Mouse (Mus musculus): Measurements from ENCODE around the gene Ttc21b. TPM values are rescaled to one million over a fixed set of nuclear protein-coding genes. Genes with fewer than 3 reads are reported as not detected.
"Not testable (repeated sequence)": the region's sequence is repeated elsewhere in the genome, so short reads cannot be mapped to it uniquely, and the experiment has no call there.

Gene Ttc21b
- polyA plus RNA-seq, 1 experiment from 2014 or later: 15.4 TPM

DNA sequence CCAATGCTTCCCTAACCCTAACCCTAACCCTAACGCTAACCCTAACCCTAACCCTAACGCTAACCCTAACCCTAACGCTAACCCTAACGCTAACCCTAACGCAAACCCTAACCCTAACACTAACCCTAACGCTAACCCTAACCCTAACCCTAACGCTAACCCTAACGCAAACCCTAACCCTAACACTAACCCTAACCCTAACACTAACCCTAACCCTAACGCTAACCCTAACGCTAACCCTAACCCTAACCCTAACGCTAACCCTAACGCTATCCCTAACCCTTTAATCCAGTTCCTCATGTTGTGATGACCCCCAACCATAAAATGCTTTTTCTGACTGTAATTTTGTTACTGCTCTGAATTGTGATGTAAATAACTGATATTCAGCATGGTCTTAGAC lies 67.2 kb downstream of the Ttc21b start:
- H3K27me3 ChIP-seq (ENCODE audit: poor library complexity, severe bottlenecking); H3K27ac ChIP-seq; H3K4me3 ChIP-seq; H3K4me1 ChIP-seq; DNase-seq (ENCODE audit: extremely low spot score, low spot score); H3K9me3 ChIP-seq: not testable (repeated sequence)
- H3K36me3 ChIP-seq (replicated peaks): peaks cover 33% of the 10 kb centered on the region
- 98% methylated on average over 12 of the region's 12 CpGs for WGBS

DNA sequence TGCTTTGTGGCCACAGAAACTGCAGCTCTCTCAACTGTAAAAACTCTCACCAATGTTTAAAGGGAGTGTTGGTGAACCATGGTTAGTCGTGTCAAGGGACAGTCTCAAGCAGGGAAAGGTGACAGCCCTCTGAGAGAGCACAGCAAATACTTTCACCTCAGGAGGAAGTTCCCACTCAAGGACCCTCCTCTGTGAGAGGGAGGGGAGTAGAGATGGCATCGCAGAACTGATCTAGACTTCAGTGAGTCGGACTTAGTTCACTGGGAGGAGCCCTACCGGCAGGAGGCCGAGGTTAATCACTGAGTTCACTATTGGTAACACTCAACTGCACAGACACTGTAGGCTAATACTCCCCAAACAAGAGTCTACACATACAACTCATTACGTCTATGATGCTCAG lies 68.9 kb downstream of the Ttc21b start:
- H3K9me3 ChIP-seq: no peaks in the 10 kb centered on the region
- no peak overlapping the region for H3K4me3 ChIP-seq
- WGBS: 77% methylated on average over 6 of the region's 6 CpGs
- H3K27me3 ChIP-seq (ENCODE audit: poor library complexity, severe bottlenecking): no peaks in the 10 kb centered on the region
- H3K36me3 ChIP-seq (replicated peaks): peaks cover 25% of the 10 kb centered on the region
- H3K27ac ChIP-seq: no peak overlapping the region
- DNase-seq (ENCODE audit: extremely low spot score, low spot score): no peak
- peaks cover 4% of the 10 kb centered on the region; the same call in 1 of the 2 replicates for H3K4me1 ChIP-seq

DNA sequence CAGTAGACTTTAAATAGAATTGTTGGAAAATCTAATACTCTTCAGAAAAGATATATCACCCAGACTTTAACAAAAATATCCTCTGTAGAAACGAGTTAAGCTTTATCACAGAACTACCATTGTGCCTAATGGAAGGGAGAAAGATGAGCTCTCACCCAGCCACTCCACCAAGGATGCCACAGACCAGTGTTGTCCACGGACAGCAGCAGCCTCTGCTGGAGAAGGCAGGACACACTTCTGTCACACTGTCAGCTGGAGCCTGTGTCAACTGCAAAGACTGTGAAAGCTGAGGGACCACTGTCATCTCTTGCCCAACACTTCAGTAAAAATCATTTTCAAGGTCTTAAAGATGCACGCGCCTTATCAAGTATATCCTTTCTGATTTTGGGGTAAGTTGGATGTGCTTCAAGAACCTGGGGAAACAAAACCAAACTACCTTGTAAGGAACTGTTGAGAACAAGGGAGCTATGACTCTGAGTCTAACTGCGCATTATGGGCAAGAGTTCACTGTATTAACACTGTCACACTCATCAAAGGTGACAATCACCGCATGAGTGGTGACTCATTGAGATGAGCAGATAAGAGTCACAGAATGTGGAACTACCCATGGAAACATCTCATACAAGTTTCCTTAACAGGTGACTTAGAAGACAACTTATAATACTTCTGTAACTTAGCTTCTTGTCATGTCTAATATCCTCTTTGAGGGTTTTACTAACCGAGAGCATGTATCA lies 71.8 kb downstream of the Ttc21b start:
- H3K4me1 ChIP-seq: peaks cover 20% of the 10 kb centered on the region
- 82% methylated on average over 7 of the region's 7 CpGs for WGBS
- H3K9me3 ChIP-seq: no peaks in the 10 kb centered on the region
- no peak overlapping the region for H3K27ac ChIP-seq
- H3K36me3 ChIP-seq (replicated peaks): peaks cover 13% of the 10 kb centered on the region
- H3K27me3 ChIP-seq (ENCODE audit: poor library complexity, severe bottlenecking): no peaks in the 10 kb centered on the region
- no peak for DNase-seq (ENCODE audit: extremely low spot score, low spot score)
- no peak overlapping the region for H3K4me3 ChIP-seq

DNA sequence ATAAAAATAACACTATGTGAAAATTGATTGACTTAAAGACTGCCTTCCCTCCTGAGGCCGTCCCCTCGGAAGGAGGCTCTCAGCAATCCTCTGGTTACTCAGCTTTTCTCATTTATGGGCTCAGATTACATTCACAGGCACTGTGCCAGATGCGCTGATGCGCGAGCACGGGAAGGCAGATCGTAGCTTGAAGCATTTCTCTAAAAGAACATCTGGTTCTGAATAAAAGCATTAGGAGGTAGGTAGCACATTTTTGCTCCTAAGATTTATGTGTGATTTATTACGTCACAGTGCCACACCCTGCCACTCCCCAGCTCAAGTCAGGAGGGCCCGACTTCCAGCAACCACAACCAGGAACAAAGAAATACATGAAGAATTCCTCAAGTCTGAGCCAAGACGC lies 76.1 kb downstream of the Ttc21b start:
- peaks cover 52% of the 10 kb centered on the region for H3K4me1 ChIP-seq
- peak; percentile 35 for DNase-seq (ENCODE audit: extremely low spot score, low spot score)
- H3K27ac ChIP-seq: 0 out of 2 replicates have a peak overlapping the region, but pooled peaks have one; percentile 30
- peaks cover 2% of the 10 kb centered on the region for H3K36me3 ChIP-seq (replicated peaks)
- no peak overlapping the region for H3K4me3 ChIP-seq
- H3K27me3 ChIP-seq (ENCODE audit: poor library complexity, severe bottlenecking): 0 out of 2 replicates have a peak, but pooled peaks cover 5% of the 10 kb centered on the region
- no peaks in the 10 kb centered on the region for H3K9me3 ChIP-seq
- 58% methylated on average over 10 of the region's 10 CpGs for WGBS

DNA sequence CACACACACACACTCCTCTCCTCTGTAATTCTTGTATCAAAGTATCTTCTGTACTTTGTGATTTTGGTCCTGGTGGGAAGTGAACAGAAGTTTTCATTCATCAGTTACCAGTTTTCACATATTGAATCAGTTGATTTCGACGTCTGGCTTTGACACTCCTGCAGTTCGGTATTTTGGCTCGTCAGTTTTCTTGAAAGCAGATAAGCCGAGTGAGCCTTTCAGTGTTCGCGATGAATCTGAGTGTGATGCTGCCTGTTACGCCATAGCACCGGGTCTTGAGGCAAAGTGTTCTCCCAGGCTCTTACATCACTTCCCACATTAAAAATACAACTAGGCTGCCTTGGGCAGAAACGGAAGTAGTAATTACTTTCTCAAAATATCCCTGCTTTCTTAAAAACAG lies 76.6 kb downstream of the Ttc21b start:
- H3K36me3 ChIP-seq (replicated peaks): peaks cover 2% of the 10 kb centered on the region
- no peak for DNase-seq (ENCODE audit: extremely low spot score, low spot score)
- H3K27me3 ChIP-seq (ENCODE audit: poor library complexity, severe bottlenecking): 0 out of 2 replicates have a peak, but pooled peaks cover 5% of the 10 kb centered on the region
- peak overlapping the region; percentile 82 for H3K27ac ChIP-seq
- no peak overlapping the region for H3K4me3 ChIP-seq
- H3K9me3 ChIP-seq: no peaks in the 10 kb centered on the region
- H3K4me1 ChIP-seq: peaks cover 52% of the 10 kb centered on the region
- 74% methylated on average over 10 of the region's 10 CpGs for WGBS

DNA sequence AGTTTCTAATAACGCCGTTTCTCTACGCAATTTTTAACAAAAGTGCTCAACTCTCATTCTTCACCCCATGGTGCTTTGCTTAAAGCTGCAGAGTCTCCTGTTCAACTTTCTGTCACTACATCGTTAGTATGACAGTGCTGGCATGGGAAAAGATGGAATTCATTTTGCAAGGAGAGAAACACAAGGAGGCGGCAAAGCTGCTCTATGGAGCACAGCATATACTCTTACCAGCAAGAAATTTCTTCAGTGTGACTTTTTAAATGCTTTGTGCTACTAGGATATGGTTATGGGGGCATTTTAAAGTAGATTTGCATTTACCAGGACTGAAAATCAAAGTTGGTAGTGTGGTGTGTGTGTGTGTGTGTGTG lies 77.6 kb downstream of the Ttc21b start:
- WGBS: 56% methylated on average over 5 of the region's 5 CpGs
- Histone ChIP-seq H3K9me3 (no peaks in the 10 kb centered on the region), H3K4me1 (peaks cover 52% of the 10 kb centered on the region), H3K27me3 (ENCODE audit: poor library complexity, severe bottlenecking) (0 out of 2 replicates have a peak, but pooled peaks cover 5% of the 10 kb centered on the region), H3K27ac (peak overlapping the region; percentile 82), H3K36me3 (replicated peaks) (peaks cover 2% of the 10 kb centered on the region), H3K4me3 (peak overlapping the region; percentile 25)
- no peak for DNase-seq (ENCODE audit: extremely low spot score, low spot score)

DNA sequence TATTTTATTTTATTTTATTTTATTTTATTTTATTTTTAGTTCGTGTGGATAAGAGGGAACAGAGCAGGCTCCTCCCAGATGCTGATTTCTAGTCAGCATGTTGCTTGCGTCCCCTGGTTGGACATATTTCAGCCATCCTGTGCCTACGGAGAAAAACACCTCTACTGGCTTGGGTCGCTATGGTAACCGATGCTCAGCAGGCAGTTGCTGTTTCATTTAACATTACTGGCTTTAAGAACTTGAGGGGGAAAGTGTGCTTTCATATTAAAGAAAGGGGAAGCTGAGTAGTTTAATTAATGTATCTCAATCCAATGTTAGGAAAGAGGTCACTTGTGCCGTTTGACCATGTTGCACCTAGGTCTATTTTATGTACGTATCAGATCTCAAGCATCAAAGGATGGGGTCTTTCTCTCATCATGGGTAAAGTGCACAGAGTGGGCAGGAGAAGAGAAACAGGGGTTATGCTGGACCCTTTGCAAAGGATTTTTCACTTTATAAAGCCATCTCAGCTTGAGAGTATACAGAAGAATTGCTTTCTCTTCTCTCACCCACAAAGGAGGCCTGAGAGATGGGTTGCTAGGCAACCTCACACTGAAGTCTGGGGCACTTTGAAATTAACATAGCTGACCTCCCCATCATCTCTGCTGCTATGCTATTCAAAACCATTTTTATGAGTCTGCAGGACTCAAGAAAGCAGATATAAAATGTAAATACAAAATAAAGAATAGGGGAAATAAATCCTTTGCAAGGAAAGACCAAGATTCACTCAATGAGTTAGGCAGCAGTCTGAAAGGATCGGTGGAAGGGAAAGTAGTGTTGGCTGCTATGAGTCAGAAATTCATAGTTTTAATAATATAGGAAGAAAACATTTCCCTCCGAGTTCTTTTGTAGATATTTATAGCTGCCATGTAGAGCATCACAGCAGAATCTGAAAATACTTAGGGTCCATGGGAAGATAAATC lies 78.2 kb downstream of the Ttc21b start:
- Histone ChIP-seq H3K9me3 (no peaks in the 10 kb centered on the region), H3K27me3 (ENCODE audit: poor library complexity, severe bottlenecking) (0 out of 2 replicates have a peak, but pooled peaks cover 5% of the 10 kb centered on the region), H3K27ac (peak overlapping the region; percentile 82), H3K36me3 (replicated peaks) (peaks cover 2% of the 10 kb centered on the region), H3K4me3 (peak overlapping the region; percentile 25), H3K4me1 (peaks cover 50% of the 10 kb centered on the region)
- peak; percentile 54 for DNase-seq (ENCODE audit: extremely low spot score, low spot score)
- 49% methylated on average over 9 of the region's 9 CpGs for WGBS

DNA sequence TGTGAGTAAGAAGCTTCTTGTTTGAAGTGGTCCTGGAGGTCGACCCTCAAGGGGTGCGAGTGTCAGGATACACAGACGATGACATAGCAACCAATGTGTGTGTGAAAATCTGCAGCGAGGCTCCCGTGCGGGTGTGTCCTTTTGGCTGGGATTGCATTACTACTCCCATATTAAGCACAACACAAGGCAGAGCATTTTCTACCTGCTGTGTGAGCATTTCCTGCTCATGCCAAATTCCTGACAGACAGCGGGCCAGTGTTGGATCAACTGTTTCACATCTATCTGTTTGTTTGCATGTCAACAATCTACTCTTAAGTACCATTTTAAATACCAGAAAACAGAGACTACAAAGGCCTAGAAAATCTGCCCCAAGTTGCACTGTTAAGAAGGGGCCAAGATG lies 79.4 kb downstream of the Ttc21b start:
- H3K4me3 ChIP-seq: no peak overlapping the region

DNA sequence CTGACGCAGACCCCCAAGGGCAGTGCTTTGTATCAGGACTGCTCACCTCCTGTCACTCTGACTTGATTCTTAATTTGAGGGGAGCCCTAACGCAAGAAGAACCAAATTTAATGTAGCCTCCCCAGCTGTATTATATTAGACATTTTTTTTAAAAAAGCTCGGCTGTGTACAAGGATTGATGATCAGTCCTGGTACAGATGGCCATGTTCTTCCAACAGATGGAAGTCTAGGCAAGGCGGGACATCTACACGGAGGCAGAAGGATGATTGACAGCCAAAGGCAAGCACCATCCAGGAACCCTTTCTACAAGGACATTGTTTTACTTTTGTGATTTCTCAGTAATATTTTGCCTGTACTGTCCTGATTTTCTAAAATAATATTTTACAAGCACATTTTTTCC lies 83.3 kb downstream of the Ttc21b start:
- Histone ChIP-seq H3K9me3 (no peaks in the 10 kb centered on the region), H3K4me1 (peaks cover 17% of the 10 kb centered on the region), H3K36me3 (replicated peaks) (no peaks in the 10 kb centered on the region), H3K27ac (0 out of 2 replicates have a peak overlapping the region, but pooled peaks have one; percentile 30), H3K4me3 (no peak overlapping the region), H3K27me3 (ENCODE audit: poor library complexity, severe bottlenecking) (0 out of 2 replicates have a peak, but pooled peaks cover 5% of the 10 kb centered on the region)
- WGBS: 82% methylated on average over 5 of the region's 5 CpGs
- DNase-seq (ENCODE audit: extremely low spot score, low spot score): no peak

More for the DNA sequence above, 79.4 kb downstream of the Ttc21b start:
- Histone ChIP-seq H3K4me1 (peaks cover 48% of the 10 kb centered on the region), H3K36me3 (replicated peaks) (no peaks in the 10 kb centered on the region), H3K9me3 (no peaks in the 10 kb centered on the region), H3K27me3 (ENCODE audit: poor library complexity, severe bottlenecking) (0 out of 2 replicates have a peak, but pooled peaks cover 5% of the 10 kb centered on the region), H3K27ac (peak overlapping the region; percentile 74)
- 87% methylated on average over 7 of the region's 7 CpGs for WGBS
- no peak for DNase-seq (ENCODE audit: extremely low spot score, low spot score)

DNA sequence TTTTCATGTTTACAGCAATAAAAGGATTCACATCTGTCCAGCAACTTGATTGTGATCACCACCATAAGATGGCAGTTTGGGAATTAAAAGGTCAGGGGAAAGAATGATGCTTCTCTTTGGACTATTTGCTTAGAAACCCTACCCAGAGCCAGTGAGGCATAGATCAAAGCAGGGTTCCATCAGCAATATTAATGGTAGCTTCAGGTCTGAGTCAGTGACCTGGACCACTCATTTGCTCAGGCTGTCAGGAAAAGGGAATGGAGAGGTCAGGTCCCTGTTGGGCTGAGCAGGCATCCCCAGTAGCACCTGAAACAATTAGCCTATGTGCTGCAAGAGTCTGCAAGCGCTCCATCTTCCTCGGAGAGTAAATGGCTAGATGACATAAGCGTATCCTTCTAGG lies 84.8 kb downstream of the Ttc21b start:
- H3K36me3 ChIP-seq (replicated peaks): no peaks in the 10 kb centered on the region
- H3K27ac ChIP-seq: no peak overlapping the region
- 87% methylated on average over 3 of the region's 3 CpGs for WGBS
- DNase-seq (ENCODE audit: extremely low spot score, low spot score): no peak
- peaks cover 2% of the 10 kb centered on the region; the same call in 1 of the 2 replicates for H3K4me1 ChIP-seq
- H3K27me3 ChIP-seq (ENCODE audit: poor library complexity, severe bottlenecking): 0 out of 2 replicates have a peak, but pooled peaks cover 5% of the 10 kb centered on the region
- no peaks in the 10 kb centered on the region for H3K9me3 ChIP-seq
- H3K4me3 ChIP-seq: no peak overlapping the region

DNA sequence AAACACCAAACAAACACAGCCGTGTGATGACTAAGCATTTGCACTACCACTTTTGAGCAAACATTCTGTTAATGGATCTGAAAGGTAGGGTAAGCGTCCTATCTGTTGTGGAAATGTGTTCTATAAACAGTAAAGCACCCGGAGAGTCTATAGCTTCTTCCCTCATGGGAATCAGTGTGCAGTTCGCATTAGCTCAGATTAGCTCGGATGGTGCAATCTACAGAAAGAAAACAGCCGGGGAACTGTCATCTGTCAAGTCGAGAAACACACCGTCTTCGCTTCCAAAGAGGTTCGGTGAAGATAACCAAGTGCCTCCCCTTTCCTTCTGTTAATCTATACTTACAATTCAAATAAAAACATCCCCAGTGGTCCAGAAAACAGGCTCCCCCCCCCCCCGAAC lies 85.7 kb downstream of the Ttc21b start:
- 91% methylated on average over 11 of the region's 11 CpGs for WGBS
- Histone ChIP-seq H3K36me3 (replicated peaks) (no peaks in the 10 kb centered on the region), H3K9me3 (no peaks in the 10 kb centered on the region), H3K4me3 (no peak overlapping the region), H3K4me1 (no peaks in the 10 kb centered on the region), H3K27ac (no peak overlapping the region), H3K27me3 (ENCODE audit: poor library complexity, severe bottlenecking) (0 out of 2 replicates have a peak, but pooled peaks cover 4% of the 10 kb centered on the region)
- no peak for DNase-seq (ENCODE audit: extremely low spot score, low spot score)

DNA sequence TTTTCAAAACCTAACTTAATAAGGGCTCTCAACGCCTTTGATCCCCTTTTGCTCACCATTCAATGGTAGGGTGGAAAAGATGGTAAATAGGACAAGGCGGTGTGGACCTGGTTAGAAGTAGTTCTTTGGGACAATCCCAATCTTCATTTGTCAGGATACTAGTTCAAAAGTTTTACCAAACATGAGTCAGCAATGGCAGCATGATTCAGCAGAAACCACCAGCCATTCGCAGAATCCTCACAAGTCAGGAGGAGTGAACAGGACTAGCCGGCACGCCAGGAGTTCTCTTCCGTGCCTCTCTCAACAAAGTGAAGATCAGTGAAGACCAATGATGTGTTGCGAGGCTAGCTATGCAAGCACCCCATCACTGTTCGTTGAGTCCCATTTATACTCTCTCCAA lies 91.4 kb downstream of the Ttc21b start:
- Histone ChIP-seq H3K27ac (no peak overlapping the region), H3K9me3 (no peaks in the 10 kb centered on the region), H3K36me3 (replicated peaks) (no peaks in the 10 kb centered on the region), H3K4me3 (no peak overlapping the region), H3K4me1 (no peaks in the 10 kb centered on the region), H3K27me3 (ENCODE audit: poor library complexity, severe bottlenecking) (no peaks in the 10 kb centered on the region)
- WGBS: 95% methylated on average over 8 of the region's 8 CpGs
- DNase-seq (ENCODE audit: extremely low spot score, low spot score): no peak

Data from forebrain, embryonic 10.5 days (tissue).